Mouse (Mus musculus): ENCODE results near the gene Poldip3. TPM values are rescaled to one million over a fixed set of nuclear protein-coding genes. Genes with fewer than 3 reads are reported as not detected.

Poldip3 gene
- 10 to 100 TPM; 84.2 to 88.4 TPM for total RNA-seq (2021)
- long read RNA-seq, experiment 1, transcript Poldip3-202 (8 exons, 3,157 nt) = minor isoform, 6 of 96 reads
- long read RNA-seq, experiment 1, transcript Poldip3-201 (9 exons, 3,299 nt) = major isoform, 69 of 96 reads
- long read RNA-seq, experiment 1, partial matches to known transcripts = 18 of 96 reads
- long read RNA-seq, experiment 1, other reads (novel, unspliced or antisense) = 3 of 96 reads
- long read RNA-seq, experiment 2, transcript Poldip3-201 (9 exons, 3,299 nt) = major isoform, 88 of 109 reads
- long read RNA-seq, experiment 2, partial matches to known transcripts = 17 of 109 reads
- long read RNA-seq, experiment 2, other reads (novel, unspliced or antisense) = 1 of 109 reads

- intact Hi-C loops (cut with DNase I) = loop anchor here (10.0 kb wide), 1 partner anchor 365 kb away; the partner anchor contains the start of gene Ttll1
- DNase-seq (ENCODE audit: low spot score in 2 of 2) = peak; percentile 98 to 99
Measured at GRCm38 (mm10) chr15:83149196-83150072, at the start of gene Poldip3. Gene Poldip3 (minus strand): TSS chr15:83149384.

GRCm38 (mm10) chr15:83193413-83193812, 44.2 kb upstream of the Poldip3 start:
- intact Hi-C loops (cut with DNase I) = no loop called here
- DNase-seq (ENCODE audit: low spot score in 2 of 2) = no peak

- DNase-seq (ENCODE audit: low spot score in 2 of 2) = no peak
- intact Hi-C loops (cut with DNase I) = no loop called here
Measured at GRCm38 (mm10) chr15:83182351-83182750, 33.2 kb upstream of the Poldip3 start.

- no peak for DNase-seq (ENCODE audit: low spot score in 2 of 2)
- intact Hi-C loops (cut with DNase I) = no loop called here
Measured at GRCm38 (mm10) chr15:83181800-83182330, 32.7 kb upstream of the Poldip3 start.

GRCm38 (mm10) chr15:83180004-83180403, 30.8 kb upstream of the Poldip3 start:
- intact Hi-C loops (cut with DNase I) = no loop called here
- DNase-seq (ENCODE audit: low spot score in 2 of 2) = no peak

- intact Hi-C loops (cut with DNase I) = no loop called here
- no peak for DNase-seq (ENCODE audit: low spot score in 2 of 2)
Measured at GRCm38 (mm10) chr15:83176653-83177052, 27.5 kb upstream of the Poldip3 start.

GRCm38 (mm10) chr15:83173914-83174884, 25.0 kb upstream of the Poldip3 start:
- DNase-seq (ENCODE audit: low spot score in 2 of 2) = no peak
- intact Hi-C loops (cut with DNase I) = no loop called here

GRCm38 (mm10) chr15:83172492-83173429, 23.6 kb upstream of the Poldip3 start, which contains the start of gene Cyb5r3:
Gene Cyb5r3 (minus strand): TSS chr15:83172592.
- intact Hi-C loops (cut with DNase I) = no loop called here
- DNase-seq (ENCODE audit: low spot score in 2 of 2) = peak in 1 of 2 experiments; percentile 52

GRCm38 (mm10) chr15:83171712-83172481, 22.7 kb upstream of the Poldip3 start:
- DNase-seq (ENCODE audit: low spot score in 2 of 2) = peak; percentile 97 to 99
- intact Hi-C loops (cut with DNase I) = no loop called here

- DNase-seq (ENCODE audit: low spot score in 2 of 2) = no peak
- intact Hi-C loops (cut with DNase I) = no loop called here
Measured at GRCm38 (mm10) chr15:83170956-83171659, 21.9 kb upstream of the Poldip3 start.

- intact Hi-C loops (cut with DNase I) = no loop called here
- DNase-seq (ENCODE audit: low spot score in 2 of 2) = no peak
Measured at GRCm38 (mm10) chr15:83169772-83170722, 20.9 kb upstream of the Poldip3 start.

GRCm38 (mm10) chr15:83168875-83169771, 19.9 kb upstream of the Poldip3 start:
- no peak for DNase-seq (ENCODE audit: low spot score in 2 of 2)
- intact Hi-C loops (cut with DNase I) = no loop called here

- intact Hi-C loops (cut with DNase I) = no loop called here
- DNase-seq (ENCODE audit: low spot score in 2 of 2) = no peak
Measured at GRCm38 (mm10) chr15:83168311-83168710, 19.1 kb upstream of the Poldip3 start.

- no peak for DNase-seq (ENCODE audit: low spot score in 2 of 2)
- intact Hi-C loops (cut with DNase I) = no loop called here
Measured at GRCm38 (mm10) chr15:83167550-83168065, 18.4 kb upstream of the Poldip3 start.
